Mouse (Mus musculus) G1E (cell line): ENCODE data around the gene Dars.

Experiments
- CTCF ChIP-seq: IDR thresholded peaks from 2 replicates; pipeline ENCODE4 v1.5.1; 2012; ENCODE audit warnings: low read depth, low read length, inconsistent platforms, mixed read lengths
- TAL1 ChIP-seq: conservative IDR thresholded peaks from 2 replicates; pipeline ENCODE4 v1.6.1; 2012; ENCODE audit warnings: low read depth, low read length, inconsistent platforms, mixed read lengths

DNA sequence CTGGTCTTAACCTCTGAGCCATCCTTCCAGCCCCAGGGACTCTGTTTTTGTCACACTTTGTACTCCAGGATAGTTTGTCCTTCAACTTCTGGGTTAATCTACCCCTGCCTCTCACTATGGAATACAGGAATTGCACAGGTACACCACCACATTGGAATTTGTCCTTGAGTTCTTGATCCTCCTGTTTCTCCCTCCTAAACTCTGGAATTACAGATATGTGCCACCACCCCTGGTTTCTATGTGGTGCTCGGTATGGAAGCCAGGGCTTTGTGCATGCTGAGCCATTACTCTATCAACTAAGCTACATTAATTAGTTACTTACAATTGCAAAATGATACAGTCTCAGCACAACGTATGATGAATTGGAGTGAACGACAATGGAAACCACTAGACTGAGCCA is 41.8 kb upstream of the Dars start:
- TF ChIP-seq TAL1 (no peak), CTCF (no peak)
